In the genomic region with DNA sequence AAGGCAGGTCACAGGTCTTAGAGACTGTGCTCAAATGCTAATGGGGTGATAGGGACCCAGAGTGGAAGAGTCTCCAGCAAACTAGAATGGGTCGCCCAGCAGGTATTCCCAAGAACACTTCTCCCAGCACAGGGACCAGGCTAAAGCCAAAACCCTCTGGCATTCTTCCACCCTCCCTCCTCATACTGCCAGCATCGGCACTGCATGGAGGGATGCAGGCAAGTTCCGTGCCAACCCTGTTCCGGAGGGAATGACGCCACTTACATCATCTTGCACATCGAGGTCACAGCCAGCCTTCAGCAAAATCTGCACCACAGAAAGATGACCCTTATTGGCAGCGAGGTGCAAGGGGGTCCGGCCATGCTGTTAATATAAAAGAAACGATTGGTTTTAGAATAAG, we compare ENCODE assay signal across 24 mouse cellular contexts. TPM values are rescaled to one million over a fixed set of nuclear protein-coding genes. Genes with fewer than 3 reads are reported as not detected.
A peak's percentile ranks its signal among the peaks of the same experiment; 100 is the strongest.
DNase-seq lines count a peak whose midpoint lies in the region; ATAC-seq and TF ChIP-seq lines count a peak whose summit lies in the region.
"Had no signal": no experiment of that assay in that cellular context is flagged by ENCODE, and none has a peak within 500 bp of the region (broad histone marks: within the 10 kb centered on the region; RNA-seq: fewer than 3 reads in every experiment).

No protein-coding gene starts in this region.

- no peak overlapping the region for H3K4me3 ChIP-seq in forebrain, postnatal 0 days (ENCODE audit: low read depth, low read length)
- no peak overlapping the region for H3K4me3 ChIP-seq in forebrain, embryonic 13.5 days
- H3K4me3 ChIP-seq: embryonic facial prominence, embryonic 13.5 days; erythroblast, embryonic 14.5 days; gastrocnemius, adult 2 months; hindbrain, embryonic 15.5 days; liver, embryonic 13.5 days; myocyte; neural tube, embryonic 13.5 days had no signal

- no peak overlapping the region for H3K4me2 ChIP-seq in forebrain, postnatal 0 days (ENCODE audit: low read depth)
- no peak overlapping the region for H3K4me2 ChIP-seq in forebrain, embryonic 13.5 days
- H3K4me2 ChIP-seq: embryonic facial prominence, embryonic 13.5 days; hindbrain, embryonic 15.5 days; liver, embryonic 13.5 days; neural tube, embryonic 13.5 days had no signal

- H3K9me3 ChIP-seq in forebrain, postnatal 0 days (ENCODE audit: low read length), result no peaks in the 10 kb centered on the region
- no peaks in the 10 kb centered on the region; the same call in 1 of the 2 replicates for H3K9me3 ChIP-seq in forebrain, embryonic 13.5 days (replicated peaks)
- H3K9me3 ChIP-seq: embryonic facial prominence, embryonic 13.5 days; hindbrain, embryonic 15.5 days; liver, embryonic 13.5 days; neural tube, embryonic 13.5 days had no signal

- TF ChIP-seq CTCF in forebrain, postnatal 0 days (IDR thresholded peaks at IDR 0.05; ENCODE audit: low read depth), result no peak
- no peak for TF ChIP-seq CTCF in brain, embryonic 14.5 days (IDR thresholded peaks at IDR 0.05; ENCODE audit: borderline replicate concordance, extremely low read depth, insufficient read depth, insufficient read length)

- no peak for TF ChIP-seq POLR2A in brain, embryonic 14.5 days (IDR thresholded peaks at IDR 0.05; ENCODE audit: borderline replicate concordance, extremely low read depth, insufficient read depth, insufficient read length, poor library complexity, severe bottlenecking)

- ATAC-seq in forebrain, postnatal 0 days, result no peak
- no peak for ATAC-seq in forebrain, embryonic 13.5 days
- ATAC-seq: intestine, embryonic 16.5 days had no signal

- peak; percentile 30 for DNase-seq in forebrain, postnatal 0 days
- peak; percentile 58 for DNase-seq in brain, adult 2 months (ENCODE audit: low read depth, low spot score)
- peak; percentile 51 for DNase-seq in brain, embryonic 14.5 days (ENCODE audit: low read depth)
- DNase-seq in cerebellum, postnatal 14 days, result peak; percentile 58 to 64
- no peak for DNase-seq in layer of hippocampus, adult 11-12 months (ENCODE audit: low spot score)
- DNase-seq in heart, postnatal 4 days, result no peak
- DNase-seq: adrenal gland, adult 8-10 months; embryo, embryonic 11 days; gastrocnemius, adult 2 months; kidney, postnatal 25 days; layer of hippocampus, postnatal 36 days; liver, embryonic 13.5 days; lung, adult 2 months; midbrain, embryonic 14.5 days; retina, postnatal 1 day; right cerebral cortex, postnatal 25 days; spleen, adult 18-20 months had no signal

- H3K36me3 ChIP-seq in forebrain, postnatal 0 days (ENCODE audit: insufficient read depth), result no peaks in the 10 kb centered on the region
- H3K36me3 ChIP-seq in forebrain, embryonic 13.5 days (ENCODE audit: poor library complexity, severe bottlenecking), result no peaks in the 10 kb centered on the region
- H3K36me3 ChIP-seq: embryonic facial prominence, embryonic 13.5 days; hindbrain, embryonic 15.5 days; liver, embryonic 13.5 days; neural tube, embryonic 13.5 days had no signal

- 69% methylated on average over 9 of the region's 9 CpGs for WGBS in forebrain, postnatal 0 days
- WGBS in forebrain, embryonic 13.5 days, result 81% methylated on average over 9 of the region's 9 CpGs

- H3K9ac ChIP-seq in forebrain, postnatal 0 days, result no peak overlapping the region
- no peak overlapping the region for H3K9ac ChIP-seq in forebrain, embryonic 13.5 days
- H3K9ac ChIP-seq: embryonic facial prominence, embryonic 13.5 days; hindbrain, embryonic 15.5 days; liver, embryonic 13.5 days; neural tube, embryonic 13.5 days had no signal

- no peaks in the 10 kb centered on the region for H3K4me1 ChIP-seq in forebrain, postnatal 0 days (ENCODE audit: insufficient read depth)
- H3K4me1 ChIP-seq in forebrain, embryonic 13.5 days, result peaks cover 18% of the 10 kb centered on the region; the same call in 1 of the 2 replicates
- H3K4me1 ChIP-seq: liver, embryonic 13.5 days had no signal

- H3K27me3 ChIP-seq in forebrain, postnatal 0 days (ENCODE audit: insufficient read depth, low read length), result no peaks in the 10 kb centered on the region
- no peaks in the 10 kb centered on the region for H3K27me3 ChIP-seq in forebrain, embryonic 13.5 days
- H3K27me3 ChIP-seq: embryonic facial prominence, embryonic 13.5 days; hindbrain, embryonic 15.5 days; liver, embryonic 13.5 days; neural tube, embryonic 13.5 days had no signal

- H3K27ac ChIP-seq in forebrain, postnatal 0 days (ENCODE audit: low read depth, low read length), result no peak overlapping the region
- no peak overlapping the region for H3K27ac ChIP-seq in forebrain, embryonic 13.5 days
- H3K27ac ChIP-seq: embryonic facial prominence, embryonic 13.5 days; gastrocnemius, adult 2 months; hindbrain, embryonic 15.5 days; liver, embryonic 13.5 days; neural tube, embryonic 13.5 days had no signal

RNA-seq across cellular contexts. Expression of a gene that starts 36.0 kb away (rescaled TPM):
- 103 and 105 TPM in 2 replicates for total RNA-seq in forebrain, postnatal 0 days (2014; rRNA removed)
- 108 and 122 TPM in 2 replicates for polyA plus RNA-seq in forebrain, postnatal 0 days (2015; fragmentation: Nextera tagmentation; extraction: Ambion mirVana)
- polyA plus RNA-seq in forebrain, embryonic 13.5 days (2015; fragmentation: Nextera tagmentation; extraction: Ambion mirVana), result 170 and 172 TPM in 2 replicates
- polyA plus RNA-seq in brain, embryonic 14.5 days (2012; rRNA removed), result 78.9 and 84.0 TPM in 2 replicates
- 10 to 100 TPM; 46.4 to 51.0 TPM for total RNA-seq in heart, postnatal 4 days (2021)

Comparison
In these comparisons a context has a peak if more than half of its experiments do, and no peak if none do; other contexts are left out.
1. DNase-seq: peak in forebrain, postnatal 0 days (single experiment), brain, adult 2 months (single experiment), brain, embryonic 14.5 days (single experiment) and cerebellum, postnatal 14 days (2 of 2); none in layer of hippocampus, adult 11-12 months (single experiment) and heart, postnatal 4 days (single experiment).